Mouse (Mus musculus) testis, adult 2 months (tissue): ENCODE measurements around the gene Galnt7.

ENCODE experiments used
- CTCF ChIP-seq: fragments of 200-500 bp; IDR thresholded peaks from 2 replicates; pipeline ENCODE4 v1.5.1; 2012; ENCODE audit warnings: low read depth, mild to moderate bottlenecking, inconsistent platforms, low read length, moderate library complexity; ENCODE audit not compliant: control insufficient read depth, insufficient read depth, insufficient replicate concordance
- POLR2A ChIP-seq: fragments of 200-500 bp; IDR thresholded peaks from 2 replicates; pipeline ENCODE4 v1.6.1; 2012; ENCODE audit warnings: low read depth, mild to moderate bottlenecking, inconsistent platforms, low read length, moderate library complexity; ENCODE audit not compliant: control insufficient read depth

GRCm38 (mm10) chr8:57520186-57520786 is 132.5 kb downstream of the Galnt7 start:
- TF ChIP-seq CTCF (no peak), POLR2A (no peak)
